Mouse (Mus musculus): Measurements from ENCODE around the gene Atat1.

DNA sequence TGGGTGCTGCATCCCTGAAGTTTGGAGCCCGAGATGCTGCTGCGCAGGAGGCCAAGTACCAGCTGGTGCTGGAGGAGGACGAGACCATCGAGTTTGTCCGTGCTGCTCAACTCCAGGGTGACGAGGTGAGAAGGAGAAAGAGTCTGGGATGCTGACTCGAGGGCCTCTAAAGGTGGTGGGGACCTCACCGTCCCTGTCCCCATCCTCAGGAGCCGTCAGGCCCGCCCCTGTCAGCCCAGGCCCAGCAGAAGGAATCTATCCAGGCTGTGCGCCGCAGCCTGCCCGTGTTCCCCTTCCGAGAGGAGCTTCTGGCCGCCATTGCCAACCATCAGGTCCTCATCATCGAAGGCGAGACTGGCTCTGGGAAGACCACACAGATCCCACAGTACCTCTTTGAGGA, 27.0 kb downstream of the Atat1 start:
- TF ChIP-seq GATA1 (IDR thresholded peaks at IDR 0.05; ENCODE audit: borderline replicate concordance, low read length), result no peak
- no peak for TF ChIP-seq FLI1 (IDR thresholded peaks at IDR 0.05; ENCODE audit: low read length)
